Mouse (Mus musculus): ENCODE data around the gene Arih2.
"Not testable (repeated sequence)": the region's sequence is repeated elsewhere in the genome, so short reads cannot be mapped to it uniquely, and the experiment has no call there.

Gene Arih2

DNA sequence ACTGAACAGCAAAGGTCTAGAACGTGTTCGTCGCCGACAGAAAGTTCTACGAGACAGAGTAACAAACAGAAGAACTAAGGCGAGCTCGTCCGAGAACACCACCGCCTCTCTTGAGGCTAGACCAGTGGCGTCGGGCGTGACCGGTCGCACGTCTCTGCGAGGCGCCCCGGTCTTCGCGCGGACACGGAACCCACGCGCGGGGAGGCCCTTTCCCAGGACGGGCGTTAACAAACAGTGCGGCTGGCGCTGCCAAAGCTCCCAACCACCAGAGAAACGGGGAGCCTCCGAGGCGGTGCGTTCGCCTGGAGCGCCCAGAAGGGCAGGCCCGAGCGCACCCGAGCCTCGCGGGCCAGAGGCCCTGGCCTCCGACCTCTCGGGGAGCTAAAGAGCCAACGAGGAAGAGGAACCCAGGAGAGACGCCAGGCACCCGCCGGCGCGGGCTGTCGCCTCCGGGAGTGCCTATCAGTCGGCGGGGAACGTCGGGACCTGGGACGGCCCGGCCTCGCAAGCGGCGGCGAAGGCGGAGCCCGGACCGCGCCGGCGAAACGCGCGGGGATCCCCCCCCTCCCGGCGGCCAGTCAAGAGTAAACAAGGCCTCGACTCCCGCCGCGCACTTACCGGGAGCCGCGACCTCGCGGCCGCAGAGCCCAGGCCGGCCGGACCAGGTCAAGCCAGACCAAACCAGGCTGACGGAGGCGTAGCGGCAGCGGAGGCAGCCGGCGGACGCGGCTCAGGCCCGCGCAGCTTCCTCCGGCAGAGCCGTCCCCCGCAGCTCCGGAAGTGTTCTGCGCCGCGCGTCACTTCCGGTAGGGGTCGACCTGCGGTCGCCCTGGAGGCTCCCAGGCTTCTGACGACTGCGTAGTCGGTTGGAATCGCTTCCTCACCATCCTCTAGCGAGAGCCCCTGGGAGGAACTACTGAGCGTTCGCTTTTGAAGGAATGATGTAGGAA is at the start of gene Arih2:
Gene Arih2 (minus strand): TSS at position 776 of the 950 bp plus-strand sequence.
- peak; percentile 94 for DNase-seq

DNA sequence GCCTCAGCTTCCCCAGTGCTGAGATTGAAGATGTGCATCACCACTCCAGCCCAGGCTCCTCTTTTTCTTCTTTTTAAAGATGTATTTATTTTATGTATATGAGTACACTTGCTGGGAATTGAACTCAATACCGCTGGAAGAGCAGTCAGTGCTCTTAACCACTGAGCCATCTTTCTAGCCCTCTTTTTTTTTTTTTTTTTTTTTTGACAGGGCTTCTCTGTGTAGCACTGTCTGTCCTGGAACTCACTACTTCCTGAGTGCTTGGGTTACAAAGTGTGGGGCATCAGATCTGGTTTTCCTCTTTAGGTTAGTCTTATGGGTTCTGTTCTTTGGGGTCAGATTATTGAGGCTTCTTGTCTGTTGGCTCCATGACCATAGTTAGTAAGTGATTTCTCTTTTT is 45.3 kb upstream of the Arih2 start:
- no peak for DNase-seq

DNA sequence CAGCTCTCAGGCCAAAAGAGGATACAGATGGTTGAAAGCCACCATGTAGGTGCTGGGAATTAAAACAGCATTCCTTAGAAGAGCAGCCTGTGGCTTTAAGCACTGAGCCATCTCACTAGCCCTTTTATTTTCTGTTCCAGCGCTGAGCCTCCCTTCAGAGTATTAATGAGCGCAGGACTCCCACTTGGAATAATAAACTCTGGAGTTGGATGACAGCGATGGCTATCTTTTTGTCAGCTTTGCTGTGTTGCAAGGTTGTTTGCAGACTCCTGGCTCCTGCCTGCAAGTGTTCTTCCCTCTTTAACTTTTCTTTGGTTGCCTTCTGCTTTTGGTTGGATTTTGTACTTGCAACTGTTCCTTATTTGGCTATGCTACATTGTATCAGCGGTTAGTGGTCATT is 44.8 kb upstream of the Arih2 start:
- DNase-seq, result no peak

DNA sequence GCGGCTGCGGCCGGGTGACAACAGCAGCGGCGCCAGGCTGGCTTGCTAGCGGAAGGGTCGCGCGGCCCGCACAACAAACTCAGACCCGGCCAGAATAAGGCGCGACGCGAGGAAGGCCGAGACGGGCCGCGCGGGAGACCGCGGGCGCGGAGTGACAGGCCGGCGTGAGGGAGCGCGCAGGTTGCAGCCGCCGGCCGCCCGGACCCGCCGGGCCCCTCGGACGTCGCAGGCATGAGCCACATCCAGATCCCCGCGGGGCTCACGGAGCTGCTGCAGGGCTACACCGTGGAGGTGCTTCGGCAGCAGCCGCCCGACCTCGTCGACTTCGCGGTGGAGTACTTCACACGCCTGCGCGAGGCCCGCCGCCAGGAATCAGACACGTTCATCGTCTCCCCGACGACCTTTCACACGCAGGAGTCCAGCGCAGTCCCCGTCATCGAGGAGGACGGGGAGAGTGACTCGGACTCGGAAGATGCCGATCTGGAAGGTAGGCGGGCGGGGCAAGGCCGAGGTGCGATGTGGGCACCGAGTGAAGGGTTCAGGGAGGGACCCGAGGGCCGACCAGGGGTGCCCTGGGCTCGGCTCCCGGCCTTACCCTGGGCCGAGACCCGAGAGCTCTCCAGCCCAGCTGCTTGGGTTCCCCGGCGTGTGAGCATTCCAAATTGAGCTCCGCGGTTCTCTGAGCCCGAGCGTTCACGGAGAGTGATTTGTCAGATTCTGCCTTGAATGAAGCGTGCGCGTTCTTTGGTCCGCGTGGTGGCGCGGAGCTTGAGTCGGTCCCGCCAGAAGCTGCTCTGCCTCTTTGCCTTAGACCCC is 43.2 kb upstream of the Arih2 start:
- peak; percentile 72 for DNase-seq

DNA sequence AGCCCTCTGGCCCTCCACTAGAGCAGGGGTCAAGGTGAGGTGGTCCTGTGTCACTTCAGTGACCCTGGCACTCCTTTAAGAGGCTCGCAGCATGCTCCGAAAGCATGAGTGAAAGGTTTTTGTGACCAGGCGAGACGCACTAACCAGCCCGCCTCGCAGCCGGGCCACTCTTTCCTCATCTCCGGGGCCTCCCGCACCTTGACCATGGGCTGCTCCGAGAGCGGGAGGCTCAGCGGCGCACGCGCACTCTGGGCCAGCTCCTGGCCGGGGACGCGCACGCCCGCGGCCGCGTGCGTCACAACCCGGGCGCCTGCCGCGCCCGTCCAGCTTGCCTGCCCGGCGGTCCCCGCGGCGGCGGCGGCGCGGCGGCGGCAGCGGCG is 42.6 kb upstream of the Arih2 start:
- peak; percentile 92 for DNase-seq

DNA sequence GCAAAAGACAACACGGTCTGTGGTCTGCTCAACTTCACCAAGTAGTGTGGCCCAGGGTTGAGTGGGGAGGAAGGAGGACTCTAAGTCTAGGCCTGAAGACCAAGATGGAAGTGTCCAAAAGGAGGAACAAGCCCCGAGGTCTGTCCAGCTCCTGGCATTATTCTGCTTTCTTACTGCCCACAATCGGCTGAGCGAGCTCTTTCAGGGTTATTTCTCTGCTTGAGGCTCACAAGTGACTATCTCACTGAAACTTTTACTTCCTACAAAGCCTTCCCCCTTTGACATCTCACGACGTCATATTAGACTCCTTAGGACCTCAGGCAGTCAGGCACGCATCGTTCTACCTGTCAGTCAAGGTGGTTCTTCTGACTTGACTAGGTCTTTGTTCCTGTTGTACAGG is 42.2 kb upstream of the Arih2 start:
- no peak for DNase-seq

DNA sequence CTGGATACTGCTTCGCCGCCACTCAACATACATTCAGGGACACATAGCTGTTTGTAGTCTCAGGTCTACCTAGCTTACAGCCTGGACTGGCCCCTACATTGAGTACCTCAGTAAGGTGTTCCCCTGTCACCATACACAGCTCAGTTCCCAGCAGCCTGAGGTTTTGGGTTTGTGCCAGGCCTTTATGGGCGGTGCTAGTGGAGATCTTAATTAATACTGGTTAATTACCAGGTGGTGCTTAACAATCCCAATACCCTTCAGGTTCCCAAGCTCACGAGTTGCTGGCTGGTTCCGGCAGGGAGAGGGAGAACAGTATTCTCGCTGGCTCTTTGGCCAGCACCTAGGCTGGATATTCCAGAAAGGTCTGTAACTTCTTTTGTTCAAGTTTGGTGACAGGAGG is 41.7 kb upstream of the Arih2 start:
- DNase-seq, result no peak

DNA sequence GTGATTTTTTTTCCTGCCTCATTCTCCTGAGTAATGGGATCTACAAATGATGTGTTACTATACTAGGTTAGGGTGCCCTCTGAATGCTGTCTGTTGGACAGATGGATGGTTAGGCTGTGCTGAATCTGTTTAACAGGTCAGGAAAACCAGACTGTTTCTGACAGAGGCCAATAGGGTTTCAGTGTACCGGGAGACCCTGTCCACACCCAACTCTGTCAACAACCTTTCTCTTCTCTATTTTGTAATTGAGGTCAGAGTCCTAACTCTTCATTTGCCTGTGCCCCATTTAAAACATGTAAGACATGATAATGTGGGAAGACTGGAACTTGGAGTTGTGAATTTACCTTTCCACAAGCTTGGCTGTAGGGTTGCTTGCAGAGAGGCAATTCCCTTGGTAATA is 40.8 kb upstream of the Arih2 start:
- no peak for DNase-seq

DNA sequence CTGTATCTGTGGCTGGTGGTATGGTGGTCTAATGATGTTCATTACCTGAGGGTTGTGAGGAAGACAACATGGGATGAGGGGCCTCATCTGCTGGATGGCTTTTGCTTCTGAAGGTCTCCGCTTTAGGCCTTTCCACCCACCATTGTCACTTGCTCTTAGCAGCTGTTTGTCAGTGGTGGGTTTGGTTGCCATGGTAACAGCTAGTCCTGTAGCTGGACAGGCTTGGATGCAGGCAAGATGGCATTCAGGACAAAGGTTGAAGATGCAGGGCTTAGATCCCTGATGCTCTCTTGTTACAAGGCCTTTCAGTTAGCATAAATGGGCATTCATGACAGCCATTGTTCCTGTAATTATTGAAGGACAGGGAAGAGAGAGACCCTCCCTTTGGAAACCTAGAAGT is 39.9 kb upstream of the Arih2 start, which contains the start of gene Prkar2a:
Gene Prkar2a (plus strand): TSS at position 209 of the 400 bp plus-strand sequence.
- DNase-seq, result no peak

DNA sequence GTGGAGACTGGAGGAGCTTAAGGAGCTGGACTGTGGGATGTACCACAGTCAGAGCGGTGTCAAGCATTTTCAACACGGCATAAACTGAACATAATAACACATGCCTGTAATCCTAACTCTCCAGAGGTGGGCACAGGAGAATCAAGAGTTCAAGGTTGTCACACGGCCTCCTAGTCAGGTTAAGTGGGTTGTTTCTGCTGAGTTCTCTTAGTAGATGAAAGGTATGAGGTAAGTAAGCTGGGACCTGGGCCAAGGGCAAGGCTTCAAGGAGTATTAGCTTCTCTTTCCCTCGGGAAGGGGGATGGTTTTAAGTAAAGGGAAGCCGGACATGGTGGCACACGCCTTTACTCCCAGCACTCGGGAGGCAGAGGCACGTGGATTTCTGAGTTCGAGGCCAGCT is 39.3 kb upstream of the Arih2 start:
- DNase-seq, result no peak

DNA sequence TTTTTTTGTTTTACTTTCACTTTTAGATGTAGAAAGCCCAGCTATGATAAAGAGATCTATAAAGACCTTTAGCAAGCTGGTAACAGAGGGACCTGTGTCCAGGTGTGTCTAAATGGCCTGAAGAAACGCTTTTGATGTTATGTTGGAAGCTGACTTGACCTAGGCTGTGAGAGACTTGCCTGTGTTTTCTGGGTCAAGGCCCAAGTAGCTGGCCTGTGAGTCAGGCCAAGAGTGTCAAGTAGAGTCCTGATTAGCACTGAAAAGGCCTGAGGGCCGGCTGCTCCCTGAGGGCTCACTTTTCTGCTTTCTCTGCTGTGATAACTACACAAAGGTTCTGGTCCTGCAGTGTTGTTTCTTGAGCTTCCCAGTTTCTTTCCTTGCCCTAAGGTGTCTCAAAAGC is 38.5 kb upstream of the Arih2 start:
- no peak for DNase-seq

DNA sequence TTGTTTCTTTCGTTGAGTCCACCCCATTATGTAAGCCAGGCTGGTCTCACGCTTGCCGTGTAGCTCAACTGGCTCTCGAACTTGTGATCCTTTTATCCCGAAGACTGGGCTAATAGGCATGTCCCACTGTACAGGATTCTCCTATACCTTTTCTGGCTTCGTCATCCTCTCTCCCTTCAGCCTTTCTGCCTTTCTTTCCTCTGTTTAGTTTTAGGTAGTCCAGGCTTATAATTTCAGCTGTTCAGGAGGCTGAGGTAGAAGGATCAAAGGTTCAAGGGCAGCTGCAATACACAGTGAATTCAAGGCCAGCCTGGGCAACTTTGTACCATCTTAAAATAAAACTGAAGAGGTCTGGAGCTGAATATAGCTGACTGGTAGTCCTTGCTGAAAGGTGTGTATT is 38.0 kb upstream of the Arih2 start:
- no peak for DNase-seq

DNA sequence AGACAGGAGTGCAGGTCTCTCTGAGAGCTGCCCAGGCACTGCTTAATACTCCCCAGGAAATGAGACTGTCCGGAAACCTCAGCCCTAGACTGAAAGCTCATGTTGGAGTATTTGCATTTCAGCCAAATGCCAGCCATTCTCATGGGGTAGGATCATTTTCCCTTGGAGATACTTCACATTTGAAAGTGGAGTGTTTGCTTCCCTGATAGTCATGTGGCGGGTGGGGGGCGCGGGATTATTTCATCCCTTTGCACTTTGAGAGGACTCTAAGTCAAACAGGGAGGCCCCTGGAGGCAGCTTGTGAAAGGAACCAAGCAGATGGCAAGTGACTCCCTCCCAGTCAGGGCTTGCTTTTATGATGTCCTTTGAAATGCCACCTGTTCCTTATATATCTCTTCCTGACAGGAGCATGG is 37.3 kb upstream of the Arih2 start:
- DNase-seq, result no peak

DNA sequence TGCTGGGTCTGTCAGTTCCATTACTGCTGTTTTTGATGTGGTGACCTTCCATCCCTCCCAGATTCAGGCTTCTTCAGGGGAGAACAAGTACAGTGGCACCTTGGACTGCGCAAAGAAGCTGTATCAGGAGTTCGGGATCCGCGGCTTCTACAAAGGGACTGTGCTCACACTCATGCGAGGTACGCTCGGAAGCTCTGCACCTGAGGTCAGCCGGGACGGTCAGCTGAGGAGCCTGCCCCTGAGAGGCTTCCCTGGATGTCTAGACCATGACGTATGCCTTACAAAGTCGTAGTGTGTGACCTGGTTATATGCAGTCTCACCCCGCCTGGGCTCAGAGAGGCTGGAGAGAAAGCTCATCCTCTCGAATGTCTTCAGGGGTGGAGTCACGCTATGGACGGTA is 30.8 kb upstream of the Arih2 start:
- no peak for DNase-seq

DNA sequence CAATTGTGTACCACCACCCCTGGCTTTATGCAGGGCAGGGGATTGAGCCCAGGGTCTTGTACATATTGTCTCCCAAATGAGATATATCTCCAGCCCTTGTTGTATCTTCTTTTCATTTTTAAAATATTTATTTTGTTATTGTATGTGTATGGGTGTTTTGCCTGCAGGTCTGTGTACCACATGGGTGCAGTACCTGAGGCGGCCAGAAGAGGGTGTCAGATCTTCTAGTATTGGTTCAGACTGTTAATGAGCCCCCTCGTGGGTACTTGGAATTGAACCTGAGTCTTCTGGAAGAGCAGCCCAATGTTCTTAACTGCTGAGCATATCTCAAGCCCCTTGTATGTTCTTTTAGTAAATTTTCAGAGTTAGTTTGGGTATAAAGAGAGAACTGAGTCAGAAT is 24.0 kb upstream of the Arih2 start:
- DNase-seq, result no peak

DNA sequence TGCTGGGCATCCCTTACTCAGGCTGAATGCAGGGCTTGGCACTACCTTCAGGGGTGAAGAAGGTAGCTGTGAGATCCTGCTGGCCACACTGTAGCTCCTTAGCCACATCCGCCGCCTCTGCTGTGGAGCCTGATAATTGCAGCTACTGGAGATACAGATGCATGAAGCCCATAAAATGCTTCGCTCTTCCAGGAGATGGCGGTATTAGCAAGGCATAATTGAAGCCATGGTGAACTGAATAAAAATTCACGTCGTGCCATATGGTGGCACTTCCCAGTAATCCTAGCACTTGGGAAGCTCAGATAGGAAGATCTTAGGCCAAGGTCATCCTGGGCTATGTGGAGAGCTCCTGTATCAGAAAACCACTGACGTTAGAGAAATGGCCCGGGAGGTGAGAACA is 20.7 kb upstream of the Arih2 start:
- DNase-seq, result no peak

DNA sequence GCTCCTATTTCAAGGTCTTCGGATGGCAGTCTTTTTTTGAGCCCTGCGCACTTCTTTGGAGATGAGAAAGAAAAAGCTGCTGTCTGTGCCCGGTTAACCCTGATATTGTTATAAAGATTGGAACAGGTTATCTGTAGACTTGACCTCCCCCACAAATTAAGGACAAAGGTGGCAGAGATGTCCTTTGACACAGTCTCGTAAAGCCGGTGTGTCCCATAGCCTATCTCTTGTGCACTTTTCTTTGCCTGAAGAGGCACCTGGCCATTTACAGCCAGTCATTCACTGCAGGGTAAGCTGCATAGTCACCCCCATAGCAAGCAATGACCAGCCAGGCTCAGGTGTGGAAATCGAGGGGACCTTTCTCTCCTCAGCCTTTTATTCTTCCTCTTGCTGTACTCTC is 13.5 kb upstream of the Arih2 start:
- DNase-seq, result no peak

DNA sequence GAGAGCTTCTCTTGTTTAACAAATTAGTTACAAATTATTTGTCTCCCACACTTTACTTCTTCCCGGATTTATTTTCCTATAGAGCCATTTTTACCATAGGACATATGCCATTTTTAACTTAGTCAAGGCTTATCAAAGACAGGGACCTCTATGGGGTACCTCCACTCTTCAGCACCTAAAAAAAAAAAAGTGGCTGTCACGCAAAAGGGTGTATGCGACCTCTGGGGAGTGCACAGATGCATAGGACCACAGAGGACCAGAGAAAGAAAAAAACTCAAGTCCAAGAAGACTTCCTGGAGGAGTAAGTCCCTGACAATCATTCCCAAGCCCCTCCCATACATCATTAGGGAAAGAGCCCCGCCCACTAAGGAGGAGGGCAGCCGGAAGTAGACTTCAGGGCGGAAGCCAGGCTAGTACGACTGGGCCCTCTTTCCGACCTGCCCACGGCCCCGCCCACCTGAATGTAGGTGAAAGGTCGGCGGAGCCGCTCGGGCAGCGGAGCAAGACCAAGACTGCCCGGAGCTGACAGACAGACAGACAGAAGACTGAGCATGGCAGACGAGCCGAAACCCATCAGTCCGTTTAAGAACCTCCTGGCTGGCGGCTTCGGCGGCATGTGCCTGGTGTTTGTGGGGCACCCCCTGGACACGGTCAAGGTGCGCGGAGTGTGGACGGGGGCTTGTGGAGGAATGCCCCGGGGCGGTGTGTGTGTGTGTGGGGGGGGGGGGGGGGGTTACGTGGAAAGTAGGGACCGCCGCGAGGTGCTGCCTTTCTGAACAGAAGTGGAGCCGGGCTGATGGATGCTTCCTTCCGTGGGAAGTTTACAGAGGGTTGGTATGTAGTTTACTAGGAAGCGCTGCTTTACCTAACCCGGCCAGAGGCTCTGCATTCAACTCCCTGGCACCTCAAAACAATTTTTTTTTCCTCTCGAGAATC is 12.8 kb upstream of the Arih2 start, which contains the start of gene Slc25a20:
Gene Slc25a20 (plus strand): TSS at position 412 of the 936 bp plus-strand sequence.
- DNase-seq, result peak; percentile 78

DNA sequence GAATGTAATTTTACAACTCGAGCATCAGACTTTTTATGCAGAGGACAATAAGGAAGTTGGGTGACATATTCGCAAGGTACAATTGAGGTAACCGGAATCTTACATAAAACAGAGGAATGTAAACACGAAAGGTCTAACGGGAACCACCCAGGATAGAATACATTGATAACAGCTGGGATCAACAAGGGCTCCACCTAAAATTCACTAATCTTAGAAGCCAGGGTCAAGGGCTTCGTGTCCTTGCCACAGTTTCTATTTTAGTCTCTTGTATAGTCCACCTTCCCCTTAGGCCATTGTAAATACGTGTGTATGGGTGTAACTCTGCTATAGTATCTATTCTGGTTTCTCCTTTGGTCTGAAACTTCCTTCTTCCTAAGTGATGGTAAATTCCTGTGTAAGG is 6.7 kb upstream of the Arih2 start:
- DNase-seq, result not testable (repeated sequence)

DNA sequence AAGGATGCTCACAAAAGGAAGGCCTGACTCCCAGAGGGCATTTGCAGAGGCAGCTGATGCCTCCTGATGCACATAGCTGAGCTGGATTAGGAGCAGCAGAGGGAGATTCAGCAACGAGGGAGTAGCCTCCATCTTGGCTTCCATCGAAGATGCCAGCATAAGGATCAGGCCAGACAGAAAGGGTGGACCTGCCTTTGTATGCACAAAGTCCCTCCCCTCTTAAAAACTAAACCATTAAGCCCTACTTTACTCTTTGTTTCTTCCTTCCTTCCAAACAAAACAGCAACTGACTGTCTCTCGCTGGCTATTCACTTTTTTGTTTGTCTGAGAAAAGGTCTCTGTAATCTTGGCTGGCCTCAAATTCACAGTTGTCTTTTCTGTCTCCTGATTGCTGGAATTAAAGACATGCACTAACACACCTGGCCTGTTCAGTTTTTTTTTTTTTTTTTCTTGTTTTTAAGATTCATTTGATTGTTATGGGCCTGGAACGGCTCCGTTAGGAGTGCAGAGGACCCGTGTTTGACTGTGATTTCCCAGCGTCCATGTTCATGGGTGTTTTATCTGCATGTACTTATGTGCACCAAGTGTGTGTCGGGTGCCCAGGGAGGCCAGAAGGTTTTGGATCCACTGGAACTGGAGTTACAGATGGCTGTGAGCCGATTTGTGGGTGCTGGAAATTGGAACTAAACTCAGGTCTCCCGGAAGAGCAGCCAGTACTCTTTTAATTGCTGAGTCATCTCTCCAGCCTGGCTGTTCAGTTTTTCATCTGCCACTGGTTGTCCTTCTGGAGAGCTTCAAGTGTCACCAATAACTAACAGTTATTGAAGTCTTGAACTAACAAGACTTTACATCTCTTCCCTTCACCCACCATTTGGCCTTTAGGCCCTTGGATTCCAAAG is 5.6 kb upstream of the Arih2 start:
- DNase-seq, result no peak

All from right cerebral cortex, adult 18-20 months (tissue).